Mouse (Mus musculus): ENCODE data around the gene Zap70.

The Zap70 gene

GRCm38 (mm10) chr1:36761568-36761967 lies at the start of gene Zap70:
Gene Zap70 (plus strand): TSS chr1:36761798.
- DNase-seq (ENCODE audit: low spot score in 2 of 2) = no peak

- DNase-seq (ENCODE audit: low spot score in 2 of 2) = no peak
Observed at GRCm38 (mm10) chr1:36714311-36714710, 47.3 kb upstream of the Zap70 start, which contains the start of gene Actr1b. Gene Actr1b (minus strand): TSS chr1:36714422.

GRCm38 (mm10) chr1:36718786-36719185 lies 42.8 kb upstream of the Zap70 start:
- no peak for DNase-seq (ENCODE audit: low spot score in 2 of 2)

- DNase-seq (ENCODE audit: low spot score in 2 of 2) = no peak
Observed at GRCm38 (mm10) chr1:36723146-36724056, 38.2 kb upstream of the Zap70 start.

GRCm38 (mm10) chr1:36724057-36724431 lies 37.6 kb upstream of the Zap70 start:
- no peak for DNase-seq (ENCODE audit: low spot score in 2 of 2)

- peak; percentile 84 to 85 for DNase-seq (ENCODE audit: low spot score in 2 of 2)
Observed at GRCm38 (mm10) chr1:36737300-36737699, 24.3 kb upstream of the Zap70 start.

- no peak for DNase-seq (ENCODE audit: low spot score in 2 of 2)
Observed at GRCm38 (mm10) chr1:36739231-36739630, 22.4 kb upstream of the Zap70 start.

- DNase-seq (ENCODE audit: low spot score in 2 of 2) = no peak
Observed at GRCm38 (mm10) chr1:36743046-36743445, 18.6 kb upstream of the Zap70 start.

GRCm38 (mm10) chr1:36744268-36744944 lies 17.2 kb upstream of the Zap70 start:
- DNase-seq (ENCODE audit: low spot score in 2 of 2) = peak; percentile 71 to 76

- DNase-seq (ENCODE audit: low spot score in 2 of 2) = no peak
Observed at GRCm38 (mm10) chr1:36745661-36746060, 15.9 kb upstream of the Zap70 start.

- DNase-seq (ENCODE audit: low spot score in 2 of 2) = no peak
Observed at GRCm38 (mm10) chr1:36746452-36746851, 15.1 kb upstream of the Zap70 start.

GRCm38 (mm10) chr1:36753932-36754675 lies 7.5 kb upstream of the Zap70 start:
- no peak for DNase-seq (ENCODE audit: low spot score in 2 of 2)

GRCm38 (mm10) chr1:36758553-36758952 lies 3.0 kb upstream of the Zap70 start:
- no peak for DNase-seq (ENCODE audit: low spot score in 2 of 2)

- DNase-seq (ENCODE audit: low spot score in 2 of 2) = no peak
Observed at GRCm38 (mm10) chr1:36759076-36759475, 2.5 kb upstream of the Zap70 start.

GRCm38 (mm10) chr1:36760401-36760800 lies 1.2 kb upstream of the Zap70 start:
- no peak for DNase-seq (ENCODE audit: low spot score in 2 of 2)

GRCm38 (mm10) chr1:36761061-36761460 lies 537 bp upstream of the Zap70 start:
- DNase-seq (ENCODE audit: low spot score in 2 of 2) = no peak

- DNase-seq (ENCODE audit: low spot score in 2 of 2) = no peak
Observed at GRCm38 (mm10) chr1:36766431-36767205, 5.0 kb downstream of the Zap70 start.

- no peak for DNase-seq (ENCODE audit: low spot score in 2 of 2)
Observed at GRCm38 (mm10) chr1:36767321-36767720, 5.7 kb downstream of the Zap70 start.

- DNase-seq (ENCODE audit: low spot score in 2 of 2) = no peak
Observed at GRCm38 (mm10) chr1:36768786-36769185, 7.2 kb downstream of the Zap70 start.

- DNase-seq (ENCODE audit: low spot score in 2 of 2) = no peak
Observed at GRCm38 (mm10) chr1:36769951-36770350, 8.4 kb downstream of the Zap70 start.

GRCm38 (mm10) chr1:36770998-36771397 lies 9.4 kb downstream of the Zap70 start:
- no peak for DNase-seq (ENCODE audit: low spot score in 2 of 2)

Data from frontal cortex, postnatal 25 days (tissue).